Mouse (Mus musculus) NIH3T3 (cell line): ENCODE data around the gene Sh2d1a.
A peak's percentile ranks its signal among the peaks of the same experiment; 100 is the strongest.

ENCODE experiments used
- DNase-seq: peaks from one replicate; pipeline ENCODE4 v3.0.0-alpha.2; 2012; ENCODE audit warnings: low read depth

Sh2d1a gene

DNA sequence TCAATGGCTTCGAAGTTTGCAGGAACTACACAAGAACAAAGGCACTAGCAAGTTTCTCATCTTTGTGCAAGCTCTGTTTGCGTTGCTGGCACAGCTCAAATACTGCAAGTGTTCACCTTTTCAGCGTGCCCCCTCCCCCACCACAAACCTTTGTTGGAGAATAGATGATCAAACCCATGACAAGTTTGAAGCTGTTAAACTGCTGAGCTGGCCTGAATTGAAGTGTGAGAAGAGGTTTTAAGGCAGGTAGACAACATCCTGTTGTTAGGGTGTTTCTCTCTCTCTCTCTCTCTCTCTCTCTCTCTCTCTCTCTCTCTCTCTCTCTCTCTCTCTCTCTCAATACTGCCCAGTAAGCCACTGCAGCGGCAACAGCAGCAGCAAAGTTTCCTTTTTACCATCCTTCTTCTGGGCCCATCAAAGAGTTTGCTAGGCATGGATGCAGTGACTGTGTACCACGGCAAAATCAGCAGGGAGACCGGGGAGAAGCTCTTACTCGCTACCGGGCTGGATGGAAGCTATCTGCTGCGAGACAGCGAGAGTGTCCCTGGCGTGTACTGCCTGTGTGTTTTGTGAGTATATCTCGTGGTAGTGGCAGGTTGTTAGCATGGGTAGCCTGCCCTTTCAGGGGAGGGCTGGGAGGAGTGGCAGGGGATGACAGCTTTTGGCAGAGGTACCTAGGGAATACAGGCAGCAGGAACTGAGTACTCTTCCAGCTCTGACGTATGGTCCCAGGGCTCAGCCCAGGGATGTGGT, at the start of gene Sh2d1a:
TSS of gene Sh2d1a (plus strand) at position 163 of the 753 bp plus-strand sequence.
- DNase-seq, result no peak

DNA sequence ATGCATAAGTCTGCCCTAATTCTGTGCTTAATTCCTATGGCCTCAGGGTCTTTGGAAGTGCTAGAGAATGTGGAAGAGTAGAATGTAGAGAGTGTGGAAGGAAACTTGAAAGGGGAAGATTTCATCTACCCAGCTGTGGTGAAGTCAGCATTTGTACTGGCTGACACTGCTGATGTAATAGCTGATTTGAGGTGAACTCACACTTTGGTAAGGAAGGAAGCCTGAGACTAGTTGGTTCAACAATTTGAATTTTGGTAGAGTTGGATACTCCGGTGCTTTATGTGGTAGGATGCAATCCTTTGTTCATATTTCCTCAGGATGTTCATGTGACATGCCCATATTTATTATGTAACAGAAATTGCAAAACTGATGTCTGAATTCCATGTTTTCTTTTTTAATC, 49.3 kb upstream of the Sh2d1a start:
- no peak for DNase-seq

DNA sequence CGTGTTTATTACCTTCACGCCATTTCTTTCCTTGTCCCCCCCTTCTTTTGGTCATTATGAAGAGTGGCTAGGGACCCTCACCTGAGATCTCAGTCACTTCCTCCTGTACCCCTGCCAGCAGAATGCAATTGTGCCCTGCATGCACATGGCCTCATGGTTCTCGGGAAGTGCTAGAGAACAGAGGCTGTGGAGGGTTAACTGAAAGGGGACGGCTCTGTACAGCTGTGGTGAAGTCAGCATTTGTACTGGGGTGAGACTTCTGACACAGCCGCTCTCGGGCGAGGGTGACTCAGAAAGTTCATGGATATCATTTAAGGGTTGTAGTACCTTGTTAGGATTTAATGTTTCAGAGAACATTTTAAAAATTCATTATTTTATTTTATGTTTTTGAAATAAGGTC, 47.7 kb upstream of the Sh2d1a start:
- no peak for DNase-seq

DNA sequence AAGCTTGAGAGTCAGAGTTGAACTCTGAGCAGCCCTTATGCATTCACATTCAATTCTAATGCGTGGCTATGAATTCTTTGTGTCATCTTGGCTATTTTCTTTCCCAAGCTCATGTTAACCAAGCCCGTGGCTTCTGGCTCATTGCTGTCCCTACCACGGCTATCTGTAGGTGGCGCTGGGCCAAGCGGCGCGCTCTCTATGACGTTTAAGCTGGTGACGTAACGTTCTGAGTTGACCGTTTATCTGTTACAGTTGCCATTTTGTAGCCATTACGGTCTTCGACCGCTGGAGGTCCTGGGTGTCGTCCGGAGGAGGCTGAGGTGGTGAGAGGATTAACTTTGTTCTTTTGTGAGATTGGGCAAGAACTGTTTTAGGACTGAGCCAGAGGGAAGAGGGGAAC, 12.8 kb upstream of the Sh2d1a start, which contains the start of gene Tex13c2:
TSS of gene Tex13c2 (plus strand) at position 246 of the 400 bp plus-strand sequence.
- DNase-seq, result no peak

DNA sequence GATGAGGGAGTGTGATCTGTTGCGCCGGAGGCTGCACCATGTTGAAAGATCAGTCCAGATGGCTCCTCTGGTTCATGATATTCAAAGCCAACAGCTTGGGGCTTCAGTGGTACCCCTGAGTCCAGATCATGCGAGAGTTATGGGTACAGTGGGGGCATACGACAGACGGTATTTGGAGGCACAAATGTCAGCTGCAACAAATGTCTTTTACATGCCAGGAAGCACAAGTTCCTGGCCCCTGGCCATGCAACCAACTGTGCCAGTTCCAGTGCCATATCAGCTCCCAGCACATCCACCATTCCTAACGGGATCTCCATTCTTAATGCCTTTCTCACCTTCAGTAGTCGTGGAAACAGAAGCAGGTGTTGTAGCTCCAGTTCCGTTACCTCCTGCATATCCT, 11.9 kb upstream of the Sh2d1a start:
- no peak for DNase-seq

DNA sequence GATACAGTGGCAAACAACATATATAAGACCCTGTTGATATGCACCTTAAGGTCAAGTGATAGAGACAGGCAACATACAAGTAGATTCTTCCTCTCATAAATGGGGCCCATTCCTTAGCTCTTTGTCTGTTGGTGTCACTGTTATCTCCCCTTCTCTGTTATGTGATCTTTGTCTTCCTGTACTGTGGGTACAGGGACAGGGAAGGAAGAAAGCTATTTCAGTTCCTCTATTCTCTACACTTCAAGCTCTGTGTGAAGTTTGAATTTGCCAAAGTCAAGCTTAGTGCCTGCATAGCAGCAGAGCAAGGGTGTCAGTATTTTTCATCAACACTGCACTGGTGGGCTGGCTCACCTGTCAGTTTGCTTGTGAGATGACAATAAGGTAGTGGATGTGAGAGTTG, 1.7 kb upstream of the Sh2d1a start:
- no peak for DNase-seq

DNA sequence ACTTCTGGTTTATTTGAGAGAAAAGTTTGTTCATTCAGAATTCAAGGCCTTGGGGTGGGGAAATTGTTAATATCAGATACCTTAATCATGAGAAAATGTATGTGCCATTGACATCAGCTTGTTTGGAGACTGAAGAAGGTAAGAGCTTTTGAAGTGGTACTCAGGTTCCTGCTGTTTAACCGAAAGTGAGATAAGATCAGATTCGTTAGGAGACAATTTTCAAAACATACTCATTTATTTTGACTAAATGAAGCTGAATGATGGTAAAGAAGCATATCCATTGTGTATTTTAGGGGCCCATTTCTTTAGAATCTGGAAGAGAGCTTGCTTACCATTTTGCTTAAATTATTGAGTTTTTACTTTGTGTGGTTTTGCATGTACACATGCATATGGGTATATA, 8.9 kb downstream of the Sh2d1a start:
- DNase-seq, result no peak

DNA sequence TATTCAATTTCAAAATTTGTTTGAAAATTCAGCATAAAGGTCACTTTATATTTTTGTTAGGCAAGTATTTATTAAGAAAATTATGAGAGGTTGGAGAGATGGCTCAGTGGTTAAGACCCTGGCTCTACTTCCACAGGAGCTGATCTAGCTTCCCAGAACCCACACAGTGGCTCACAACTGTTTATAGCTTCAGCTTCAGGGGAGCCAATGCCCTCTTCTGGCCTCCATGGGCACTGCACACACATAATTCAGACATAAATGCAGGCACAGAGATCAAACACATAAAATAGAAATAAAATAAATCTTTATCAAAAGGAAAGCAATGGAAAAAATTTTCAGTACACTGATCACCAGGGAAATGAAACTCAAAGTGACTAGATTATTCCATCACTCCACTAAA, 10.3 kb downstream of the Sh2d1a start:
- peak; percentile 1 for DNase-seq

DNA sequence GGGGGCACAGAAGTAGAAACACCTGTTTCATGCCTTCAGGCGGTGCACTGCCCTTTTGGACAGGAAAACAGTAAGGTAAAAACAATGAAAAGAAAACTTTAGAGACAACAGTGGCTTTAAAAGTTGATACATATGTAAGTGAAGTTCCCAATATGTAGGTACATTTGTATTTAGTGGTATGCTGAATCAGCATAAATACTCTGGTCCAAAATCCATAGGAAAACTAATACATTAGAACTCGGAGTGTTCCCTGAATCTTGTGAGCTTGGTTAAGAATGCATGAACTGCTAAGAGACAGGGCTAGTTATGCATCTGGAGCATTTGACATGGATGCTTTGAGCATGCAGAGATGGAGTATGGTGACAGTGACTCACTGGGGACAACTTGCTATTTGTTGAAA, 20.6 kb downstream of the Sh2d1a start:
- no peak for DNase-seq

DNA sequence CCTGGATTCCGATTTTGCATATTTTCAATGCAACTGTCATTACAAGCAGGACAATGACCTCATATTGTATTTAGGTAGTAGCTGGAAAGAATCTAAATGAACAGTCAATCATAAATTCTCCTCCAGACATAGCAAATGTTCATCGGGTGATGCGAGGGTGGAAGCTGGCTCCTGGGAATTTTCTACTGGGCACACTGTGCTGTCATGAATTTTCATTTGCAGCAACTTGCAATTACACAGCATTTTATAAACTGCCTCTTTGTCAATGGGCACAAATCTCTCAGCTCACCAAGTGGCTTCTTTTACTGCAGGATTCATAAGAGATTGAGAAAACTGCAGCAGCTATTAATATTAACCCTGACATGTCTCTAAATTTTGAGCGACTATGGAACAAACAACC, 28.4 kb downstream of the Sh2d1a start:
- no peak for DNase-seq

DNA sequence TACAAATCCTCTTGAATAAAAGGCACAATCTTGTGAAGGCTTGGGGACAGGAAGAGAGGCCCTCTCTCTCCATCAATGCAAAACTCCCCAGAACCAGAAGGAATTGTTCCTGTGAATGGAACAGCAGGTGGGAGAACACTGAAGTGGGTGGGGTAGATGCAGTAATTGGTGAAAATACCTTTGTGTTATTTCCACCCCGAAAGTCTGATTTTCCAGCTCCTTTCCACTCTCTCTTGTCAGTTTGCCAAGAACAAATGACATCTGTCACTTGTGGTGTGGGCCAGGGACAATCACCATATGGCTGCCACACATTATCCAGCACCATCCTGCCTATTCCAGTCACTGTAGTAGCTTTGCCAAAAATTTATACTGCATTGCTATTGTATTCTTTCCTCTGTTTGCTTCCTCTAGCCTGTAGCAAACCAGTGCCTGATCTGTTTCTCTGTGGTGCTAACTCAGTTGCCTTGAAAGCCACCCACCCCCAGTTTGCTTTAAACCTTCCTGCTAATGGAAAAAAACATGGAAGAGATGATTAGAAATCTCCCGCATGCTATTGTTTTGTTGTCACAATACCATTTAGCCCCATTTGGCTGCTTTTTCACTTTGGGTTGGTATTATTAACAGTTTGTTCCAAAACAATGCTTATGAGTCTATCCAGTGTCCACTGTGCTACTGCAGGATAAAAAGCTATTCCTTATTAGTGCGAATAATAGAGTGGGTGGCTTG, 37.9 kb downstream of the Sh2d1a start:
- peak; percentile 1 for DNase-seq

DNA sequence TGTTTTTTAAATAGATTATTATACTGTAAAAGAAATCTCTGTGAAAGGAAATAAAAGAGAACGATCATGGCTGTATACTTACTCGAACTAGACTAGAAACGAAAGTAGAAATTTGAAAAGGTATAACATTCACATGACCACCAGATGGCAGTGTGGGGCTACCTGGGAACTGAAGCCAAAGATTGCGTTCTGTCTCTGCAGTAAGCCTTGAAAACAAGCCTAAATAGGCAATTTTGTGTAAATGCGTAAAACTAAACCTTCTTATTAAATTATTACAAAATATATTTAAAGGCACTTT, 38.5 kb downstream of the Sh2d1a start:
- DNase-seq, result peak; percentile 84

DNA sequence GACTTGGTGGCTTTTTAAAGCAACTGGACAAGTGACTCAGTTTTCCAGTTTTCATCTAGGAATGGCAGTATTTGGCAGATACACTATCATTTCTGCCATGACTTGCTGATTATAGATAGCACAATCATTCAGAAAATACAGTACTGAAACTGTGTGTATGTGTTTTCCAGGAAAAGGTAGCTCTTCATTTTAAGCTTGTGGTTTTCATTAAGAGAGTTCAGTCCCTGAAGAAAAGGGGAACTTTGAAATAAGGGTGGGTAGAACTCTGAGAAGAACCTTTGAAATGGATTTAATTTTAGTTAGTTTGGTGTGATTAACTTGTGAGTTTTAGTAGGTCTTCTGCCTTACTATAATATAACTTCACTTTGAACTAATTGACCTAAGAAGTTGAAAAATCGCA, 42.8 kb downstream of the Sh2d1a start:
- DNase-seq, result no peak

DNA sequence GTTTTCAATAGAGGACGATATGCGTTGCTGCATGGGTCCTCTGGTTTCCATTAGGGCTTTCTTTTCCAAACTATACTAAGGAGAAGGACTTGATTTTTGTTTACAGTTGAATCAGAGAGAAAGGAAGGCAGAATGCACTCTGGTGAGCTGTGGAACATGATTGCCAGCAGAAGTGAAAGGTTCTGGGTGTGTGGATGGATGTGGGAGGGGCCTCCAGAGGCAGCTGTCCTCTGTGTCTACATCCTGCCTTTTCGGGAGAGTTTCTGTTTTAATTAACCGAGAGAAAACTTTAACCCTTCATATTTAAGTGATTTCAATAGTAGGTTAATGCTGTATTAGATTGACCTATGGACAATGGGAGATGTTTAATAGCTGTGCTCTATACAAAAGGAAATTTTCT, 46.3 kb downstream of the Sh2d1a start:
- DNase-seq, result no peak

DNA sequence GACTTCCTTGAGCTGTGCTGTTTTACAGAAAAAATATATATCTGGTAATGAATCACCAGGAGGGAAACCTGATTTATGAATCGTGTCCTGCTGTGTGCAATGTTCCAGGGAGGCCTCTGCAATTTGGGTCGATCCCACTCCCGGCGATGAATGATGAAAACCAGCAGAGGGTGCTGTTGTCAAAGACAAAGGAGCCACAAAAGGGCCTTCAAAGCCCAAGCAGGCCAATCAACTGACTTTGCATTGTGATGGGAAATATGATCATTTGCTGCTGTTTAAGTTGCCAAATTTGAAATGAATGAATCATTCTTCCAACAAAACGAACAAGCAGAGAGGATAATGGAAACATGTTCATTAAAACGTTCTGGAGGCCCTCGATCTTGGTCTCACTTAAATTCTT, 55.0 kb downstream of the Sh2d1a start:
- peak; percentile 65 for DNase-seq

DNA sequence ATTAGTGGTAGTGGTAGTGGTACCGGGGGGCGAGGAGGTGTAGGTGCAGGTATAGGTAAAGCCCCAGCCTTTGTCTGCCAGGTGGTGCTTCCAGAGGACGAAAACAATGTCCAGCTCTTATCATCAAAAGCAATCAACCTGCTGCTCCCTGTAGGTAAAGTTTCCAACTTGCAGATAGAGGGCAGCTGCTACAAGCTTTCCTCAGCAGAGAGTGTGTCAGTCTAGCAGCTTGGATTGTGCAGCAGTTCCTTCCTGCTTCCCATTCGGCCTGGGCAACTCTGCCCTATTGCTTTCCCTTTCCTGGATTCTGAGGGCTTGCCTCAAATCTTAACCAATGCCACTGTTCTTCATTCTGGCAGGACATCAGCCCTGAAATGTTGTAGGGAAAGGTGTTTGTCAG, 56.4 kb downstream of the Sh2d1a start:
- DNase-seq, result no peak
